Mouse (Mus musculus) right cerebral cortex, postnatal 4 days (tissue): ENCODE results near the gene Tbc1d2.
"Not testable (repeated sequence)": the region's sequence is repeated elsewhere in the genome, so short reads cannot be mapped to it uniquely, and the experiment has no call there.

ENCODE experiments used
- DNase-seq: peaks from one replicate; pipeline ENCODE4 v3.0.0-alpha.2; 2022

Tbc1d2 gene

DNA sequence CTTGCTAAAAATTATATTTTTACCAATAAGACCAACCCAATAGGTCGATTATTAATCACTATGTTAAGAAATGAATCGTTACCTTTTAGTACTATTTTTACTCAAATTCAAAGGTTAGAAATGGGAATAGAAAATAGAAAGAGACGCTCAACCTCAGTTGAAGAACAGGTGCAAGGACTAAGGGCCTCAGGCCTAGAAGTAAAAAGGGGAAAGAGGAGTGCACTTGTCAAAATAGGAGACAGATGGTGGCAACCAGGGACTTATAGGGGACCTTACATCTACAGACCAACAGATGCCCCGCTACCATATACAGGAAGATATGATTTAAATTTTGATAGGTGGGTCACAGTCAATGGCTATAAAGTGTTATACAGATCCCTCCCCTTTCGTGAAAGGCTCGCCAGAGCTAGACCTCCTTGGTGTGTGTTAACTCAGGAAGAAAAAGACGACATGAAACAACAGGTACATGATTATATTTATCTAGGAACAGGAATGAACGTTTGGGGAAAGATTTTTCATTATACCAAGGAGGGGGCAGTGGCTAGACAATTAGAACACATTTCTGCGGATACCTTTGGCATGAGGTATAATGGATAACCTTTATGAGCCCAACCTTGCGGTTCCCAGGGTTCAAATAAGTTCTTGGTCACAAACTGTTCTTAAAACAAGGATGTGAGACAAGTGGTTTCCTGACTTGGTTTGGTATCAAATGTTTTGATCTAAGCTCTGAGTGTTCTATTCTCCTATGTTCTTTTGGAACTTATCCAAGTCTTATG is 74.3 kb downstream of the Tbc1d2 start:
- DNase-seq: not testable (repeated sequence)

GRCm38 (mm10) chr4:46574841-46575240 is 75.2 kb downstream of the Tbc1d2 start:
- no peak for DNase-seq

- DNase-seq: no peak
These were observed 75.8 kb downstream of the Tbc1d2 start for GRCm38 (mm10) chr4:46574024-46574753.

GRCm38 (mm10) chr4:46572616-46573015 is 77.4 kb downstream of the Tbc1d2 start:
- DNase-seq: no peak

DNA sequence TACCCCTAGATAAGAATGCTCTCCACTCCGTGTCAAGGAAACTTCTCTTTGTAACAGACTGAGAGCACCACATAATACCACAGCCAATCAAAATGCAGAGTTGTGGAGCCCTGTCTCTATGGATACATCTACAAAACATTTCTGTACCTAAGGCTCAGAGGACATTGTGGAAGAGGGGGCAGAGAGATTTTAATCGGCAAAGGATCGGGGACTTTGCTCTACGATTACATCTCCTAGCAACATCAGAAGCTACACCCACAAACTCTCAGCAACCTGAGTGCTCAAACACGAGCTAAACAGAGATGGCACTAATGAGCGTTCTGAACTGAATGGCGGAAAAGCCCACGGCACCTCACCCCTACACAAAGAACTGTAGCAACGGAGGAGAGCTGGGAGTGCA is 78.3 kb downstream of the Tbc1d2 start:
- no peak for DNase-seq

- peak; percentile 55 for DNase-seq
These were observed 80.3 kb downstream of the Tbc1d2 start for GRCm38 (mm10) chr4:46569671-46570070.

GRCm38 (mm10) chr4:46568169-46568568 is 81.8 kb downstream of the Tbc1d2 start:
- DNase-seq: no peak

DNA sequence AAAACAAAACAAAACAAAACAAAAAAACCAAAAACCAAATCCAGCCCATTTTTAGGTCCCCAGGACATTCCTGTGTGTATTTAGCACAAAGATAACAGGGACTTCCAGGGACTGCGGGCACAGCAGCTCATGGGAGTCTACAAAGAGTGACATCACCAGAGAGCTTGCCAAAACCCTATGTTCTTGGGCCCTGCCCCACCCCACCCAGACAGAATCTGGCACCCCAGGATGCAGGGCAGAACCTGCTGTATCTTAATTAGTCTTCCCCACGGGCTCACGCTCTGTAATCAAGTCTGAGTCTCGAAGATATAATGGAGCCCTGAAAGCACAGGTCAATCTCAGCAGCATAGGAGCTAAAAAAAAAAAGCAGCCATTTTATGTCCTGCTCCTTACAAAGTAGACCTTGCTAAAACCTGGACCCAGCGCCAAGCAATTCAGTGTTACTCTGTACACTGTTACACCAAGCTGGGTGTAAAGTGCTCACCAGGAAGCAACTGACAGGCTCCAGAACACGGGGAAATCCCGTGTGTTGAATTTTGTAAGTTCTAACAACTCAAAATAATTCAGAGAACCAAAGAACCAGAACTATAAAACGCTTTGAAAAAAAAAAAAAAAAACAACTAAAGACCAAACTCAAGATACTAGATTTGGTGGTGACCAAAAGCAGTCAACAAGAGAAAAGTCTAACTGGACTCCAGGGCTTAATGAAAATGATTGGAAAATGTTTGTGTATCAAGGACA is 82.9 kb downstream of the Tbc1d2 start:
- DNase-seq: no peak

DNA sequence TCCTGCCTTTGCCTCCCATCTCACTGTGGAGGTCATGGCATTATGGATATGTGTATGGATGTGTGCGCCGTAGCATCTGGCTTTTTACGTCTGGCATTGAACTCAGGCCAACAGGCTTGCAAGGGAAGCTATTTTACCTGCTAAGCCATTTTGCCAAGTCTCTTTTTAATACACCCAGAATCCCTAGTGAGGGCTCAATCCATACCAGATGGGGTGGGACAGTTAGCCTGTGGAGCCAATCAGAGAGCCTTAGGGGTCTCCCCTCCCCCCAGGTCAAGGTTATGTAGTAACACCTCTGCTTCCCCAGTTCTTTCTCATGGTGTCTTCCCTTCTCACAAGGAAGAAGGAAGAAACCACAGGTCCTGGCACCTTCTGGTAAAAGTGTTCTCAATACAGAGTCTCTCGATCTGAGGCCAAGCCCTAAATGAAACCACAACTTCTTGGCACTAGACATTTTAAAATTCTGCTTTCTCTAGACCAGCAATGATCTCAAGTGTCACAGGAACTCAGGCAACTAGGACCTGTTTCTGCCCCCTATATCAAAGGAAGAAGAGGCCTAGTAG is 84.5 kb downstream of the Tbc1d2 start:
- DNase-seq: no peak

DNA sequence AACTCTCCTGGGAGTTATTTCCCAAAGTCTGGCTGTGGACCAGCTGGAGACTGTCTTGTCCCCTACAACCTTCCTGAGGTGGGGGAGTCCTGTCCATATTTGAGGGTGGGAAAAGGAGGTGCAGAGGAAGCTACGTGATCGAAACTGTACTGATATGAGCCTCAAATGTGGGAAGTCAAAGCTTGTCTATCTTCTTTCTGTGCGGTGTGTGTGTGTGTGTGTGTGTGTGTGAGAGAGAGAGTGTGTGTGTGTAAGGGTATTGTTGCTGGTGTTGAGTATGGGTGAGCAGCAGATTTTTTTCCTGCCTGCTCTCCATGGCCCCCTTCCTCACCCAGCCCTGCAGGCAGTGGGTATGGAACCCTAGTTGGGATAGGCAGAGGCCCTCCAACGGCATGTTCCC is 85.8 kb downstream of the Tbc1d2 start:
- DNase-seq: no peak

- no peak for DNase-seq
These were observed 86.2 kb downstream of the Tbc1d2 start for GRCm38 (mm10) chr4:46563847-46564246.

GRCm38 (mm10) chr4:46562841-46563240 is 87.2 kb downstream of the Tbc1d2 start:
- DNase-seq: no peak

GRCm38 (mm10) chr4:46562037-46562436 is 88.0 kb downstream of the Tbc1d2 start:
- DNase-seq: no peak

DNA sequence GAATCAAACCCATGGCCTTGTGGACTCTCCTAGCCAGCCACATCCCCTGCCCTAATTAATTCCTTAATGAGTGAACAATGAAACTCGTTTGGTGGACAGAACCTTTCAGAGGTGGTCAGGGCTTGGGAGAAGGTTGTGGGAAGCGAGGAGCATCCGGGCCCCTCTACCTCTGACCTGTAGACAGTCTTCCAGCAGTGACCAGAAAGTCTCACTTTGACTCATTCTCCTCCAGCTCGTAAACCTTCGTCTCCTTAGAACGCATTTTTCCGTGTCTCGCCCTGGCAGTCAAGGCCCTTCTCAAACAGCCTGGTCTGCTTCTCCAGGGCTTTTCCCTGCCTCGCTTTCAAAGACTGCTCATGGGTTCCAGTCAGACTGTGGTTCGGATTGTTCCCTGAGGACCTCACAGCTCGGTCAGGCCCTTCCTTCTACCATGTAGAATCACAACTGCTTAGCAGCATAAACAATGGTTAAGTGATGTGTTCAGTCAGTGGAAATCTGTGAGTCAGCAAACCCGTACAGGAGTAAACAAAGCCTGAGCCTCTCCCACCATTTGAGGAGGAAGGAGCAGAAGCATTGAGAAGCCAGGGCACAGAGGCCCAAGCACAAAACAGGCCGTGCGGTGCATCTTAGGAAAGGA is 89.8 kb downstream of the Tbc1d2 start:
- no peak for DNase-seq

GRCm38 (mm10) chr4:46558672-46559667 is 91.0 kb downstream of the Tbc1d2 start:
- DNase-seq: no peak

- no peak for DNase-seq
These were observed 93.1 kb downstream of the Tbc1d2 start for GRCm38 (mm10) chr4:46556933-46557332.

DNA sequence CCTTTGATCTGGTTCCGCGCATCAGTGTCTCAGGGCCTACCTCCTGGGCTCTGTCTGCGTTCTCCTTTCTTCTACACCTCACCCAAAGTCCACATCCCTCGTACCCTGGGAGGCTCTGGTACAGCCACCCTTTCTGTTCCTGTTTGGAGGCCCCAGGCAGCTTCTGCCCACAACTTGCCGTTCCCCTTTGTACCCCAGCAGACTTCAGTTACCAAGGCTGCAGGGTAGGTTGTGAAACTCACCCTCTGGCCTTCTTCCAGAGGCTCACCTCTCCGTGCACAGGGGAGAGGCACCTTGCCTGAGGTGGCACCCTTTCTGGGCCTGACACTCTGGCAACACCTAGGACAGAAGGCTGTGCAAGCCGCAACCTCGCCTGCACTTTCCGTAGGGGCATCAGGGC is 94.2 kb downstream of the Tbc1d2 start:
- no peak for DNase-seq
